Mouse (Mus musculus): ENCODE measurements around the gene Icosl.
"Not testable (repeated sequence)": the region's sequence is repeated elsewhere in the genome, so short reads cannot be mapped to it uniquely, and the experiment has no call there.

The Icosl gene

GRCm38 (mm10) chr10:78077862-78078261 lies 8.8 kb downstream of the Icosl start:
- no peak for DNase-seq

GRCm38 (mm10) chr10:78078276-78078675 lies 9.2 kb downstream of the Icosl start:
- DNase-seq = no peak

- DNase-seq = peak in 1 of 2 experiments; percentile 33
These were observed 11.0 kb downstream of the Icosl start for GRCm38 (mm10) chr10:78079955-78080591.

GRCm38 (mm10) chr10:78084073-78084472 lies 15.0 kb downstream of the Icosl start:
- DNase-seq = no peak

- DNase-seq = no peak
These were observed 16.6 kb downstream of the Icosl start for GRCm38 (mm10) chr10:78085711-78086110.

GRCm38 (mm10) chr10:78086444-78087061 lies 17.5 kb downstream of the Icosl start:
- no peak for DNase-seq

- DNase-seq = no peak
These were observed 18.0 kb downstream of the Icosl start for GRCm38 (mm10) chr10:78087101-78087511.

GRCm38 (mm10) chr10:78090246-78090645 lies 21.1 kb downstream of the Icosl start:
- DNase-seq = peak; percentile 43 to 45

- no peak for DNase-seq
These were observed 21.8 kb downstream of the Icosl start for GRCm38 (mm10) chr10:78090706-78091491.

GRCm38 (mm10) chr10:78091865-78092724 lies 23.0 kb downstream of the Icosl start:
- no peak for DNase-seq

- DNase-seq = no peak
These were observed 23.6 kb downstream of the Icosl start for GRCm38 (mm10) chr10:78092725-78093029.

GRCm38 (mm10) chr10:78095221-78095620 lies 26.1 kb downstream of the Icosl start:
- no peak for DNase-seq

- no peak for DNase-seq
These were observed 27.1 kb downstream of the Icosl start for GRCm38 (mm10) chr10:78095954-78096931.

- not testable (repeated sequence) for DNase-seq
These were observed 30.8 kb downstream of the Icosl start for GRCm38 (mm10) chr10:78099860-78100259.

GRCm38 (mm10) chr10:78100989-78101780 lies 32.1 kb downstream of the Icosl start:
- DNase-seq = no peak

- DNase-seq = peak; percentile 67 to 69
These were observed 35.7 kb downstream of the Icosl start for GRCm38 (mm10) chr10:78104555-78105490.

- DNase-seq = peak; percentile 80 to 85
These were observed 36.4 kb downstream of the Icosl start for GRCm38 (mm10) chr10:78105548-78105947.

- DNase-seq = no peak
These were observed 45.5 kb downstream of the Icosl start for GRCm38 (mm10) chr10:78114521-78115092.

- DNase-seq = no peak
These were observed 46.1 kb downstream of the Icosl start for GRCm38 (mm10) chr10:78115153-78115552.
